Mouse (Mus musculus) hematopoietic stem cell, adult 5-6 weeks (primary cell): ENCODE data around the gene Add1. TPM values are rescaled to one million over a fixed set of nuclear protein-coding genes. Genes with fewer than 3 reads are reported as not detected.
"Not testable (repeated sequence)": the region's sequence is repeated elsewhere in the genome, so short reads cannot be mapped to it uniquely, and the experiment has no call there.

Experiments used
- ATAC-seq, 2 experiments: fragments of 125-278 bp in 1 of 2; replicated peaks in 1 of 2; 2 replicates each; pipeline ENCODE4 v1.8.0; 2016 to 2017; ENCODE audit warnings: inconsistent platforms in 2 of 2, mild to moderate bottlenecking in 2 of 2, moderate number of reproducible peaks in 2 of 2, low read depth in 1 of 2, moderate TSS enrichment in 1 of 2; ENCODE audit not compliant: low FRiP score in 2 of 2, poor library complexity in 2 of 2, severe bottlenecking in 2 of 2, insufficient read depth in 1 of 2, low TSS enrichment in 1 of 2
- total RNA-seq: library from RNA; stranded (forward); fragments of 172-1452, 232-1000 nt; gene quantifications from 2 replicates; pipeline ENCODE4 v1.2.3, GENCODE M21; 2017

Gene Add1
- total RNA-seq, 1 experiment from 2014 or later: 184 TPM

DNA sequence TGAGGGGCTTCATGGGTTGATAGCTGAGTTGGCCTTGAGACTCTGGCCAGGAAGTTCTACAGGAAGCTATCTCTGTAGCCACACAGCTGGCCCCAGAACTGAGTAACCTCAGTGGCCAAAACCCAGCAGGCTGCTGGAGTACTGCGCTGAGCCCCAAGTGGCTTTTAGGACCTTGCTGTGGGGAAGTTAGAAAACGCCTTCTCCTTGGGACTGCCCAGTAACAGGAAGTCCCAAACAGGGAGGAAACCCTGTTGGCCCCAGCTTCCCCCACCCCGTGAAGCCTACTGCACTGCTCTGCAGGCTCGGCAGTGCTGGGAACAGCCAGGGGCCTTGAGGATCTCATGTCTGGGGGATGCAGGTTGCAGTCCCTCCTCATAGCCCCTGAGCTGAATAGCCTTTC lies 30.4 kb upstream of the Add1 start:
- ATAC-seq: peak; percentile 61 to 78

DNA sequence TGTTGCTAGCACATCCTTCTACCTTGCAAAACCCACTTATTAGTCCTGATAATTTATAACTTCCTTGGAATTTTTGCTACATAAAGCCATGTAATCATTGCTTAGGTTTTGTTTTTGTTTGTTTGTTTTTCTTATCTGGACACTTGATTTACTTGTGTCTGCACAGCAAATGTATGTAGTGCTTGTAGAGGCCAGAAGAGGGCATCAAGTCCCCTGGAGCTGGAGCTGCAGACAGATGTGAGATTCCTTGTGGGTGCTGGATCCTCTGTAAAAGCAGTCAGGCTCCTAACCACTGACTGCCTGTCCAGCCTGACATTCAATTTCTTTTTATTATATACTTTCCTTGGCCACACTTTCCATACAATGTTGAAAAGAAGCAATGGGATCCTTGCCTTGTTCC lies 26.1 kb upstream of the Add1 start:
- no peak for ATAC-seq

DNA sequence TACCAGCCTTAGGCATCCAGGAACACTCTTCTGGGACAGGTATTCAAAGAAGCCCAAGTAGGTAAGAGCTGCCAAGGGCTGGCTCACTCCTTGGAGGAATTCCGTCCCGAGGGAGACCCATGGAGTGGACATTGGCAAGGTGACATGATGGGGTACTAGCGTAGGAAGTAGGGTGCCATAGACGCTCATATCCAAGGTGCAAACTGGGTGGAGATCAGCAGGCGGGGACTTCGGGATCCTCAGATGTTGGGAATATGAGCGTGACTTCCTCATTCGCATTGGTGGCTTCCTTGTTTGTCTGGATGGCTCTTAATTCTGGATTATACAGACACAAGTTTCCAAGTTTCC lies 24.4 kb upstream of the Add1 start:
- ATAC-seq: 0 out of 4 replicates have a peak, but pooled peaks of 1 of the 2 experiments have one; percentile 14

GRCm38 (mm10) chr5:34549483-34550221 lies 23.8 kb upstream of the Add1 start:
- ATAC-seq: peak; percentile 49 to 57; a peak in 3 of 4 replicates

GRCm38 (mm10) chr5:34550251-34550650 lies 23.2 kb upstream of the Add1 start:
- no peak for ATAC-seq

- no peak for ATAC-seq
These were observed 21.6 kb upstream of the Add1 start for GRCm38 (mm10) chr5:34551821-34552220.

DNA sequence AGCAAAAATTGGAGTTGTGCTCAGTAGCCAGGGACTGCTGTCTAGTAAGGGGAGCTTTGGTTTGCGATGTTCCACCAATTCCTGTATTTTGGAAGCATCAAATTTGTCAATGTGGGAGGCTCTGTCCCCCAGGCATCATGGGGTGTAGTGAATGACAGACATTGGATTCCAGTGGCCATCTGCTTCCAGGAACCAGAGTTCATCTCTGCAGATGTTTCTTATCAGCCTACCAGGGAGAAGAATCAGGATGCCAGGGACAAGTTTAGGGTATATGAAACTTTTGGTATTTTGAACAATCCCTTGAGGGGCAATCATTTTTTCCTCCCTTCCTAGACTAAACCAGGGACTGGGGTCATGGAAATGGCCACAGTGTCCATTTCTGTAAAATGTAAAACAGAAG lies 9.6 kb upstream of the Add1 start:
- no peak for ATAC-seq

DNA sequence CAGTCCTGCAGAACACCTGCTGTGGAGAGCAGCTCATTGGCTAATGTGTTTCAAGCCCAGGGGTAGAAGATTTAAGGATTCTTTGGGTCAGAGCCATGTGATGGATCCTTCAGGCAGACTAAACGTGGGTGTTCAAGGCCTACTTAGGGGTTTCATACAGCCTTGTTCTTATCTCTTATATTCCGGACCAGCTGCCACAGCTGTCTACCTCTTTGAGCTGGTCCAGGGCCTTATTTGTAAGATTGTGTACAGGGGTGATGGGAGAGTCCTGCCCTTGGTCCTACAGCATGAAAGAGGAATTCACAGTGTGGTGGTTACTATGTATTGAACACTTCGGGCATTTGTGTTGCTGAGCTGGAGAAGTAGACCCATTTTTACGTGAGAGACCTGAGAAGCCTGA lies 9.2 kb upstream of the Add1 start:
- no peak for ATAC-seq

GRCm38 (mm10) chr5:34565545-34566283 lies 7.8 kb upstream of the Add1 start:
- no peak; a peak in 1 of 4 replicates for ATAC-seq

DNA sequence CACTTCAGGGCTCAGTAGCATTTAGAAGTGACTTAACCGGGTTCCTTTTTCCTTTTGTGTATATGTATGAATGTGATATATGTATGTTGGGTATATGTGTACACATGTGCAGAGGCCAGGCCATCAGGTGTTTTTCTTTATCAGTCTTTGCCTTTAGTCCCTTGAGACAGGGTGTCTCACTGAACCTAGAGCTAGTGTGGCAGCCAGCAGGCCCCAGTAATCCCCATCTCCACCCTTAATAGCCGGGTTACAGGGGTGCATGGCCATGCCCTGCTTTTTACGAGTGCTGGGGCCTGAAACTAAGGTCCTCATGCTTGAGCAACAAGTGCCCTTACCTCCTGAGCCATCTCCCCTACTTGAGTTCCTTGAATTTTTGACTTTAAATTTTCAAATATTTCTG lies 1.9 kb upstream of the Add1 start:
- no peak for ATAC-seq

DNA sequence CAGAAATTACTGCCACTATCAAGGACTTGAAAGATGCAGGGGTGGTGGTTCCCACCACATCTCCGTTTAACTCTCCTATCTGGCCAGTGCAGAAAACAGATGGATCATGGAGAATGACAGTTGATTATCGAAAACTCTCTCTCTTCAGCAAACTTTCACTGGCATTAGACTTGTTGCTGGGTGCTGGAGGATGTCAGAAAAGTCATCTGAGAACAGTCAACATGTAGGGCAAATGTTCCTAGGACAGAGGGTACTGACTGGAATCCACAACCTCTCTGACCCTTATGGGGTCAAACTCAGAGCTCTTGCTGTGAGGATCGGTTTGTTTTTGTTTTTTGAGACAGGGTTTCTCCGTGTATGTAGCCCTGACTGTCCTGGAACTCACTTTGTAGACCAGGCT lies 896 bp upstream of the Add1 start:
- ATAC-seq: not testable (repeated sequence)

DNA sequence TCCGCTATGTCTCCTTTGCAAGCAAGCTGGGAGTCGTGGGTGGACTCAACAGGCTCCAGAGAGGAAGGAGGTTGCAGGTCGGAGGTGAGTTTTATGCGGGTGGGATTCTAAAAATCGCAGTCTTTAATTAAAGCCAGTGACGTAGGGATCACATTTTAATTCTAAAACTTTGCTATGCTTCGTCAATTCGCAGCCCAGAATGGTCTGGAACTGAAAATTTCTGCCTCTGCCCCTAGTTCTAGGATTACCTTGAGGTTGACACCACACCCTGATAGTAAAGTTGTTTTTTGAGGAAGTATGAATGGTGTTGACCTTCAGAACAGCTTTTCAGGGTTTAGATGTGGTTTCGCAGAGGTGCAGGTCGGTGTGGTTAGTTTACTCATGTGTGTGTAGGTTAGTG lies 1.3 kb downstream of the Add1 start:
- no peak for ATAC-seq

DNA sequence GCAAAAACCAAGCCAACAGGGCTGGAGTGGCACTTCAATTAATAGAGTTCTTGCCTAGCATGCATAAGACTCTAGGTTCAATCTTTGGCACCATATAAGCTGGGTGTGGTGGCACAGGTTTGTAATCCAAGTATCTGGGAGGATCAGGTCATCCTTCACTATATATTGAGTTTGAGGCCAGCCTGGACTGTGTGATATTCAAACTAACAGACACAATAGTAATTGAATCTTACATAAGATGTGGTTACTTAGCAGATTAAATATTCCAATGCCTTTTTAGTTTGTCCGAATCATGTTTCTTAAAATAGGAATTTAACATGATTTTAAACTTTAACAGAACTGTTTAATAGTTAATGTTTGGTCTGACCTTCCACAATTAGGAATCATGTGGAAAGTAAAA lies 2.8 kb downstream of the Add1 start:
- ATAC-seq: no peak

GRCm38 (mm10) chr5:34578038-34578655 lies 4.7 kb downstream of the Add1 start:
- no peak for ATAC-seq

GRCm38 (mm10) chr5:34579377-34579776 lies 5.9 kb downstream of the Add1 start:
- no peak for ATAC-seq

DNA sequence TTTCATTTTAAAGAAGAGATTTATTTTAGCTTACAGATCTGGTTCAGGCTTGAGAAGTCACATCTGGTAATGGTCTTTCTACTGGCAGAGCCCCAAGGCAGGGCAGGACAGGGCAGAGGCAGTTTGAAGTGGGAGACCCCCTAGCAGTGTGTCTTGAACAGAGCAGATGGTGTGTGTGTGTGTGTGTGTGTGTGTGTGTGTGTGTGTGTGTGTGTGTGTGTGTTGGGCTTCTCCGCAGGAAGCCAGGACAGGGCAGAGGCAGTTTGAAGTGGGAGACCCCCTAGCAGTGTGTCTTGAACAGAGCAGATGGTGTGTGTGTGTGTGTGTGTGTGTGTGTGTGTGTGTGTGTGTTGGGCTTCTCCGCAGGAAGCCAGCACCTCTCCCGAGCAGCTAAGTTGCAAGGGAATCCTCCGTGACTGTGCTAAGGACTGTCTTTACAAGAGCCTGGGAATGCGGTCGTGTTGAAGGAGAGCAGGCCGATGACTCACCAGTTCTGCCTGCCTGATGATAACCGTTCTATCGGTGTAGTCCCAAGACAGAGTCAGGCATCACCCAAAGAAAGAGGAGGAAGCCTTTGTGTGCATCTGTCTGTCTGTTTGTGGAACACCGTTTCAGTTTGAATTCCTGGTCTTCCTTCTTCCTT lies 8.3 kb downstream of the Add1 start:
- peak; percentile 36 to 49; a peak in 2 of 4 replicates for ATAC-seq

DNA sequence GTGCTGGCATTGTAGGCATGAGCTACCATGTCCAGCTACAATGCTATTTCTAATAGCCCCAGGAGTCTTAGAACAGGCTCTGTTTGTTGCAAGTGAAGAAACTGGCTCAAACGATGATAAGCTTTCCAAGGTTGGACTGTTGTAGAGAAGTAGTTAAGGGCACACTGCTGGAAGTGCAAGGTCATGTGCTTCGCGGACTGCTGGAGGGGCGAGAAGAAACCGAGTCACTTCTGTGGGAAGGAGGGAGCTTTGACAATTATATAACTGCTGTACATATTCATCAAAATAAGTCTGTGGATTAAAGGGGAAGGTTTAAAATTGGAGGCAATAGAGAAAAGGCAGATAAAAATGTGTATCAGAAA lies 8.8 kb downstream of the Add1 start:
- ATAC-seq: 0 out of 4 replicates have a peak, but pooled peaks of 1 of the 2 experiments have one; percentile 22

DNA sequence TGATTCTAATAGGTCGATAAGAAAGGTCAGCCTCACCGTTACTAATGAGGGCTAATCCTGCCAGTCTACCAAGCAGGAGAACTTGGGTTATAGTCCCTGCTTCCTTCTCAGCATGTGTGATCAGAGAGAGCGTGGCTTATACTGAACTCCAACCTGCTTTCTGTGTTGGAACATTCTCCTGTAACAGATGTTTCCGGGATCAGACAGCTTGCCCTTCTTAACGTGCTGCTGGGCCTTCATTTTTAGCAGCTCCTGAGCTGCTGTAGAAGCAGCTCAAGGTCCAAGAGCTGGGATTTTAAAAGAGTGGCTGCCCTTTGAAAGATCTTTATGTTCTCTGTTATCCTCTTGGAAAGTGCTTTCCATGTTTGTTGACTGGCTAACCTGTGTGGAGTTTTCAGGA lies 11.8 kb downstream of the Add1 start:
- no peak for ATAC-seq
